In genomic region chr13:72639441-72640130, GRCm38 (mm10) we compare ENCODE assay signal across 8 mouse cellular contexts. TPM values are rescaled to one million over a fixed set of nuclear protein-coding genes. Genes with fewer than 3 reads are reported as not detected.
DNase-seq lines count a peak whose midpoint lies in the region; ATAC-seq lines count a peak whose summit lies in the region.

No protein-coding gene starts in this region.

- no peaks in the 10 kb centered on the region for H3K79me2 ChIP-seq in macrophage (ENCODE audit: inconsistent target)

- DNase-seq in adrenal gland, postnatal 14 days, result peak; percentile 17
- DNase-seq in adrenal gland, adult 8-10 months, result no peak
- peak; percentile 10 for DNase-seq in urinary bladder, postnatal 25 days (ENCODE audit: low spot score)
- no peak for DNase-seq in urinary bladder, postnatal 4 days (ENCODE audit: low spot score in 2 of 2)
- DNase-seq in MN1 (ENCODE audit: low spot score), result no peak
- no peak for DNase-seq in B cell, adult 2 months

- peak overlapping the region; percentile 61 for H3K4me2 ChIP-seq in hindbrain, embryonic 13.5 days

- peak overlapping the region; percentile 61 for H3K9ac ChIP-seq in hindbrain, embryonic 13.5 days

- H3K9me3 ChIP-seq in hindbrain, embryonic 13.5 days, result no peaks in the 10 kb centered on the region

- peaks cover 50% of the 10 kb centered on the region for H3K4me1 ChIP-seq in hindbrain, embryonic 13.5 days (replicated peaks)

- H3K27ac ChIP-seq in hindbrain, embryonic 13.5 days, result peak overlapping the region; percentile 44
- H3K27ac ChIP-seq in macrophage, result no peak overlapping the region

- under 1% methylated on average over 32 of the region's 32 CpGs for WGBS in hindbrain, embryonic 13.5 days
- 3% methylated on average over 32 of the region's 32 CpGs for WGBS in macrophage (ENCODE audit: missing documents)

- peaks cover 84% of the 10 kb centered on the region for H3K27me3 ChIP-seq in hindbrain, embryonic 13.5 days

- ATAC-seq in hindbrain, embryonic 13.5 days (ENCODE audit: low FRiP score), result peak; percentile 29

- peak overlapping the region; percentile 35 for H3K4me3 ChIP-seq in hindbrain, embryonic 13.5 days
- peak overlapping the region; percentile 20 for H3K4me3 ChIP-seq in macrophage (ENCODE audit: inconsistent target)

- no peaks in the 10 kb centered on the region for H3K36me3 ChIP-seq in hindbrain, embryonic 13.5 days
- no peaks in the 10 kb centered on the region for H3K36me3 ChIP-seq in macrophage (ENCODE audit: inconsistent target)

RNA-seq across cellular contexts. Expression of gene Irx2, which starts 11.0 kb away (rescaled TPM):
- total RNA-seq in adrenal gland, postnatal 14 days (2021), result 0.41 and 0.45 TPM in 2 replicates
- 1 to 10 TPM in 2 of 4 experiments, under 1 TPM in 2; 0.35 to 2.2 (median 1.0) TPM for total RNA-seq in adrenal gland, adult 8-10 months (2022)
- 36.4 and 40.7 TPM in 2 replicates for polyA plus RNA-seq in hindbrain, embryonic 13.5 days (2015; fragmentation: Nextera tagmentation; extraction: Ambion mirVana)
- 1 to 10 TPM in 1 of 26 experiments, not detected in 25; 2.3 TPM for total RNA-seq in macrophage (2018; cell fraction: chromatin; rRNA removed)
- not detected for total RNA-seq in macrophage (2018; cell fraction: cytosol; rRNA removed)
- not detected for total RNA-seq in macrophage (2018; cell fraction: nucleus; rRNA removed)
- not detected in 3 replicates for polyA plus RNA-seq in macrophage (2018)

Comparison
In these comparisons a context has a peak if more than half of its experiments do, and no peak if none do; other contexts are left out.
1. DNase-seq: peak in adrenal gland, postnatal 14 days (single experiment) and urinary bladder, postnatal 25 days (single experiment); none in adrenal gland, adult 8-10 months (single experiment), urinary bladder, postnatal 4 days (0 of 2), MN1 (single experiment) and B cell, adult 2 months (0 of 2).